Mouse (Mus musculus) thymus, adult 2 months (tissue): ENCODE results near the gene Prkca.

Experiments
- CTCF ChIP-seq: fragments of 200-500 bp; IDR thresholded peaks from 2 replicates; pipeline ENCODE4 v1.5.1; 2012; ENCODE audit warnings: mild to moderate bottlenecking, control low read depth, low read length, moderate library complexity, borderline replicate concordance; ENCODE audit not compliant: control insufficient read depth, poor library complexity, insufficient read depth; ENCODE audit errors: extremely low read depth
- POLR2A ChIP-seq: fragments of 200-500 bp; IDR thresholded peaks from 2 replicates; pipeline ENCODE4 v1.6.1; 2012; ENCODE audit warnings: mild to moderate bottlenecking, low read length, control low read depth, moderate library complexity; ENCODE audit not compliant: control insufficient read depth, poor library complexity, insufficient read depth; ENCODE audit errors: extremely low read depth

DNA sequence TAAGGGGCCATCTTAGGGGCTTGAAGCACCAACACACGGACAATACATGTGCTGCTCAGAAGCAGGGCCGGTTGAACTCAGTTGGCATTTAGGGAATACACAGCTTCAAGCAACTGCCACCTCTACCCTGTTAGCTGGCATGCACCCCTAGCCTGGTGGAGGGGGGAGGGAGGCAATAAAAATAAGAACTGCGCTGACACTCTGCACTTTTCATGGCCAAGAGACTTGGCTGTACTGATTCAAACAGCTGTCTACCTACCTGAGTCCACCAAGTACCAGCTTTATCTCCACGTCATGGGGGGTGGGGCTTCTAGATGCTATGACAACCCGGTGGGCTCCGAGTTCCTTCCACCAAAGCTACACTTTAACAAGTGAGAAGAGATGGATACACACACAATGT, 42.7 kb downstream of the Prkca start:
- TF ChIP-seq CTCF (no peak), POLR2A (no peak)
